Mouse (Mus musculus) adrenal gland, postnatal 36 days (tissue): ENCODE measurements around the gene Hbq1a. TPM values are rescaled to one million over a fixed set of nuclear protein-coding genes. Genes with fewer than 3 reads are reported as not detected.
"Not testable (repeated sequence)": the region's sequence is repeated elsewhere in the genome, so short reads cannot be mapped to it uniquely, and the experiment has no call there.

ENCODE experiments used
- DNase-seq, 2 experiments: peaks; one replicate each; pipeline ENCODE4 v3.0.0; 2021; ENCODE audit warnings: mixed read lengths in 1 of 2
- long read RNA-seq, 2 experiments: library from polyadenylated mRNA; stranded (forward); transcript quantifications; one replicate each; pipeline ENCODE4 v2.0.0; 2021; ENCODE audit warnings: borderline sequencing depth in 2 of 2
- total RNA-seq, 2 experiments: library from RNA; stranded (reverse); gene quantifications; 2 replicates each; pipeline ENCODE4 v1.2.3; 2021

The Hbq1a gene
- total RNA-seq = under 1 TPM; 0.49 to 0.93 TPM
- long read RNA-seq, experiment 1 = 0 reads
- long read RNA-seq, experiment 2 = 0 reads

- DNase-seq = peak; percentile 59 to 71
These were observed at the start of gene Hbq1a for GRCm38 (mm10) chr11:32299865-32300264. Gene Hbq1a (plus strand): TSS chr11:32300069.

GRCm38 (mm10) chr11:32250880-32251763 lies 48.7 kb upstream of the Hbq1a start:
- DNase-seq = no peak

GRCm38 (mm10) chr11:32253121-32253520 lies 46.7 kb upstream of the Hbq1a start:
- DNase-seq = no peak

GRCm38 (mm10) chr11:32256146-32256545 lies 43.7 kb upstream of the Hbq1a start:
- no peak for DNase-seq

- DNase-seq = no peak
These were observed 43.3 kb upstream of the Hbq1a start for GRCm38 (mm10) chr11:32256566-32256965.

GRCm38 (mm10) chr11:32262674-32263415 lies 37.0 kb upstream of the Hbq1a start:
- peak; percentile 16 to 21 for DNase-seq

- no peak for DNase-seq
These were observed 34.6 kb upstream of the Hbq1a start for GRCm38 (mm10) chr11:32265117-32265738.

GRCm38 (mm10) chr11:32266194-32266593 lies 33.7 kb upstream of the Hbq1a start:
- no peak for DNase-seq

- no peak for DNase-seq
These were observed 33.1 kb upstream of the Hbq1a start for GRCm38 (mm10) chr11:32266776-32267175.

GRCm38 (mm10) chr11:32267188-32267884 lies 32.5 kb upstream of the Hbq1a start, which contains the start of gene Nprl3:
Gene Nprl3 (minus strand): TSS chr11:32267707.
- peak; percentile 98 to 99 for DNase-seq

GRCm38 (mm10) chr11:32267964-32268363 lies 31.9 kb upstream of the Hbq1a start:
- no peak for DNase-seq

- no peak for DNase-seq
These were observed 30.9 kb upstream of the Hbq1a start for GRCm38 (mm10) chr11:32268952-32269351.

- no peak for DNase-seq
These were observed 28.7 kb upstream of the Hbq1a start for GRCm38 (mm10) chr11:32271178-32271577.

GRCm38 (mm10) chr11:32276347-32276746 lies 23.5 kb upstream of the Hbq1a start, which contains the start of gene Hba-x:
Gene Hba-x (plus strand): TSS chr11:32276400.
- no peak for DNase-seq

GRCm38 (mm10) chr11:32277736-32278457 lies 22.0 kb upstream of the Hbq1a start:
- DNase-seq = no peak

- DNase-seq = no peak
These were observed 21.4 kb upstream of the Hbq1a start for GRCm38 (mm10) chr11:32278458-32278957.

- DNase-seq = no peak
These were observed 19.2 kb upstream of the Hbq1a start for GRCm38 (mm10) chr11:32280646-32281045.

- DNase-seq = no peak
These were observed 18.3 kb upstream of the Hbq1a start for GRCm38 (mm10) chr11:32281416-32282144.

- not testable (repeated sequence) for DNase-seq
These were observed 16.6 kb upstream of the Hbq1a start, which contains the start of gene Hba-a1 for GRCm38 (mm10) chr11:32283091-32283777. Gene Hba-a1 (plus strand): TSS chr11:32283511.
